ENCODE assay signal across 8 mouse cellular contexts in genomic region chr5:137776408-137776918, GRCm38 (mm10). TPM values are rescaled to one million over a fixed set of nuclear protein-coding genes. Genes with fewer than 3 reads are reported as not detected.
A peak's percentile ranks its signal among the peaks of the same experiment; 100 is the strongest.
DNase-seq lines count a peak whose midpoint lies in the region; ATAC-seq and TF ChIP-seq lines count a peak whose summit lies in the region.

No protein-coding gene starts in this region.

- no peaks in the 10 kb centered on the region for H3K27me3 ChIP-seq in heart, embryonic 11.5 days (ENCODE audit: control insufficient read depth, insufficient read depth, low read length)
- H3K27me3 ChIP-seq in intestine, postnatal 0 days (replicated peaks; ENCODE audit: control insufficient read depth, insufficient read depth, low read length) = no peaks in the 10 kb centered on the region

- 34% methylated on average over 5 of the region's 5 CpGs for WGBS in heart, embryonic 11.5 days (ENCODE audit: insufficient replicate concordance)
- WGBS in intestine, postnatal 0 days = 9% methylated on average over 5 of the region's 5 CpGs

- H3K4me2 ChIP-seq in heart, embryonic 11.5 days = no peak overlapping the region; the same call in 1 of the 2 replicates
- no peak overlapping the region; the same call in 1 of the 2 replicates for H3K4me2 ChIP-seq in intestine, postnatal 0 days (replicated peaks; ENCODE audit: low read depth)

- TF ChIP-seq CTCF in intestine, postnatal 0 days (IDR thresholded peaks at IDR 0.05; ENCODE audit: low read depth) = no peak; the same call in 1 of the 2 replicates

- H3K9ac ChIP-seq in heart, embryonic 11.5 days (ENCODE audit: low read depth, low read length) = no peak overlapping the region
- no peak overlapping the region for H3K9ac ChIP-seq in intestine, postnatal 0 days (ENCODE audit: low read depth, low read length)

- intact Hi-C loops in heart, postnatal 36 days (cut with DNase I) = loop anchor here (5.0 kb wide), 1 partner anchor 439 kb away; no protein-coding TSS in a partner anchor

- 0 out of 2 replicates have a peak overlapping the region, but pooled peaks have one; percentile 8 for H3K4me3 ChIP-seq in heart, embryonic 11.5 days (ENCODE audit: low read depth, low read length)
- no peak overlapping the region for H3K4me3 ChIP-seq in intestine, postnatal 0 days (ENCODE audit: low read depth, low read length)

- no peak for ATAC-seq in heart, embryonic 11.5 days (replicated peaks; ENCODE audit: insufficient number of reproducible peaks, low FRiP score, low TSS enrichment)
- ATAC-seq in intestine, postnatal 0 days = peak; percentile 39; the same call in 1 of the 2 replicates

- H3K4me1 ChIP-seq in heart, embryonic 11.5 days (ENCODE audit: control insufficient read depth, insufficient read depth, low read length) = peaks cover 9% of the 10 kb centered on the region
- peaks cover 4% of the 10 kb centered on the region for H3K4me1 ChIP-seq in intestine, postnatal 0 days (replicated peaks; ENCODE audit: control insufficient read depth, insufficient read depth, low read length)

- DNase-seq in heart, postnatal 36 days = no peak
- peak; percentile 57 for DNase-seq in MN1 (ENCODE audit: low spot score)
- DNase-seq in lung, postnatal 36 days = peak; percentile 48
- no peak for DNase-seq in embryo, embryonic 11 days
- DNase-seq in right cerebral cortex, postnatal 36 days (ENCODE audit: low spot score in 2 of 2) = no peak
- no peak for DNase-seq in cerebellum, adult 8-10 months

- no peaks in the 10 kb centered on the region for H3K9me3 ChIP-seq in heart, embryonic 11.5 days (replicated peaks; ENCODE audit: control insufficient read depth, low read length)
- no peaks in the 10 kb centered on the region for H3K9me3 ChIP-seq in intestine, postnatal 0 days (ENCODE audit: control insufficient read depth)

- H3K36me3 ChIP-seq in heart, embryonic 11.5 days (ENCODE audit: control insufficient read depth, insufficient read depth, low read length) = peaks cover 7% of the 10 kb centered on the region
- peaks cover 9% of the 10 kb centered on the region; the same call in 1 of the 2 replicates for H3K36me3 ChIP-seq in intestine, postnatal 0 days (ENCODE audit: control insufficient read depth, insufficient read depth)

- peak overlapping the region; percentile 35; the same call in 1 of the 2 replicates for H3K27ac ChIP-seq in heart, embryonic 11.5 days (ENCODE audit: low read depth, low read length)
- no peak overlapping the region; the same call in 1 of the 2 replicates for H3K27ac ChIP-seq in intestine, postnatal 0 days (ENCODE audit: low read depth, low read length)

RNA-seq across cellular contexts. Expression of gene Ppp1r35, which starts 2.2 kb away (rescaled TPM):
- polyA plus RNA-seq in heart, embryonic 11.5 days (2014; fragmentation: Nextera tagmentation; extraction: Ambion mirVana) = 29.9 and 35.3 TPM in 2 replicates
- total RNA-seq in heart, postnatal 36 days (2021) = 10 to 100 TPM; 10.7 to 12.3 TPM
- polyA plus RNA-seq in intestine, postnatal 0 days (2015; fragmentation: Nextera tagmentation; extraction: Ambion mirVana) = 29.0 and 30.8 TPM in 2 replicates

RNA-seq across cellular contexts. Expression of gene Mepce, which starts 11.0 kb away (rescaled TPM):
- 7.4 and 9.2 TPM in 2 replicates for polyA plus RNA-seq in heart, embryonic 11.5 days (2014; fragmentation: Nextera tagmentation; extraction: Ambion mirVana)
- 10 to 100 TPM; 25.6 to 35.3 TPM for total RNA-seq in heart, postnatal 36 days (2021)
- 10.3 and 10.8 TPM in 2 replicates for polyA plus RNA-seq in intestine, postnatal 0 days (2015; fragmentation: Nextera tagmentation; extraction: Ambion mirVana)

RNA-seq across cellular contexts. Expression of gene Zcwpw1, which starts 11.1 kb away (rescaled TPM):
- 12.4 and 13.7 TPM in 2 replicates for polyA plus RNA-seq in heart, embryonic 11.5 days (2014; fragmentation: Nextera tagmentation; extraction: Ambion mirVana)
- under 1 TPM; 0.36 to 0.49 TPM for total RNA-seq in heart, postnatal 36 days (2021)
- 3.3 and 3.5 TPM in 2 replicates for polyA plus RNA-seq in intestine, postnatal 0 days (2015; fragmentation: Nextera tagmentation; extraction: Ambion mirVana)

RNA-seq across cellular contexts. Expression of gene Tsc22d4, which starts 30.9 kb away (rescaled TPM):
- polyA plus RNA-seq in heart, embryonic 11.5 days (2014; fragmentation: Nextera tagmentation; extraction: Ambion mirVana) = 139 and 147 TPM in 2 replicates
- 100 to 1,000 TPM; 260 to 268 TPM for total RNA-seq in heart, postnatal 36 days (2021)
- polyA plus RNA-seq in intestine, postnatal 0 days (2015; fragmentation: Nextera tagmentation; extraction: Ambion mirVana) = 111 and 119 TPM in 2 replicates

RNA-seq across cellular contexts. Expression of gene Nyap1, which starts 35.1 kb away (rescaled TPM):
- polyA plus RNA-seq in heart, embryonic 11.5 days (2014; fragmentation: Nextera tagmentation; extraction: Ambion mirVana) = 0.47 and 1.0 TPM in 2 replicates
- 1 to 10 TPM in 1 of 2 experiments, under 1 TPM in 1; 0.81 to 1.1 TPM for total RNA-seq in heart, postnatal 36 days (2021)
- polyA plus RNA-seq in intestine, postnatal 0 days (2015; fragmentation: Nextera tagmentation; extraction: Ambion mirVana) = 1.6 and 2.0 TPM in 2 replicates

Comparison
In these comparisons a context has a peak if more than half of its experiments do, and no peak if none do; other contexts are left out.
1. DNase-seq: peak in MN1 (single experiment) and lung, postnatal 36 days (single experiment); none in heart, postnatal 36 days (0 of 2), embryo, embryonic 11 days (single experiment), right cerebral cortex, postnatal 36 days (0 of 2) and cerebellum, adult 8-10 months (single experiment).